In the genomic region with DNA sequence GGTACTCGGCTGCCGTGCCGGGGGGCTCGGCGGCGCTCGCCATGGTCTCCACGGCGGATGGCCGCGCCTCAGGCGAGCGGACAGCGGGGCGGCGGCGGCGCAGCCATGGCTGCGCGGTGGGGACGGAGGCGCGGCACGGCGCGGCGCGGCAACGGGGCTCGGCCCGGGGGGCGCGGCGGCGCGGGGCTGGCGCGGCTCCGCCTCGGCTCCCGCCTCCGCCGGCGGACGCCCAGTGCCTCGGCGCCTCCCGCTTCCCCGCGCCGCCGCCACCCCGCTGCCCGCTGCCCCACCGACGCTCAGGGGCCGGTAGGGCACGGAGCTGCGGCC, we compare ENCODE assay signal across 8 mouse cellular contexts. TPM values are rescaled to one million over a fixed set of nuclear protein-coding genes. Genes with fewer than 3 reads are reported as not detected.
DNase-seq lines count a peak whose midpoint lies in the region; ATAC-seq and TF ChIP-seq lines count a peak whose summit lies in the region.

No protein-coding gene starts in this region.

- no peak overlapping the region for H3K27ac ChIP-seq in kidney, embryonic 14.5 days (ENCODE audit: low read depth, low read length)
- H3K27ac ChIP-seq in bone marrow macrophage, adult 2 months (ENCODE audit: insufficient read depth, low read depth, low read length), result no peak overlapping the region
- peak overlapping the region; percentile 61 for H3K27ac ChIP-seq in hindbrain, embryonic 14.5 days
- peak overlapping the region; percentile 59 for H3K27ac ChIP-seq in midbrain, embryonic 15.5 days

- WGBS in kidney, embryonic 14.5 days, result 2% methylated on average over 17 of the region's 59 CpGs
- WGBS in hindbrain, embryonic 14.5 days, result 0% methylated on average over 49 of the region's 59 CpGs
- under 1% methylated on average over 56 of the region's 59 CpGs for WGBS in midbrain, embryonic 15.5 days

- no peaks in the 10 kb centered on the region for H3K4me1 ChIP-seq in kidney, embryonic 14.5 days (ENCODE audit: control insufficient read depth, insufficient read depth, low read length)
- H3K4me1 ChIP-seq in bone marrow macrophage, adult 2 months (ENCODE audit: control insufficient read depth, insufficient read depth, low read length), result no peaks in the 10 kb centered on the region
- H3K4me1 ChIP-seq in hindbrain, embryonic 14.5 days (replicated peaks; ENCODE audit: control insufficient read depth, insufficient read depth, low read length), result peaks cover 18% of the 10 kb centered on the region
- peaks cover 15% of the 10 kb centered on the region for H3K4me1 ChIP-seq in midbrain, embryonic 15.5 days

- H3K9ac ChIP-seq in kidney, embryonic 14.5 days (ENCODE audit: low read depth, low read length), result peak overlapping the region; percentile 68
- peak overlapping the region; percentile 80 for H3K9ac ChIP-seq in hindbrain, embryonic 14.5 days
- H3K9ac ChIP-seq in midbrain, embryonic 15.5 days, result peak overlapping the region; percentile 62

- H3K4me2 ChIP-seq in kidney, embryonic 14.5 days (replicated peaks; ENCODE audit: low read depth, low read length), result peak overlapping the region; percentile 99
- peak overlapping the region; percentile 99 for H3K4me2 ChIP-seq in hindbrain, embryonic 14.5 days (replicated peaks)
- H3K4me2 ChIP-seq in midbrain, embryonic 15.5 days, result peak overlapping the region; percentile 95

- H3K27me3 ChIP-seq in kidney, embryonic 14.5 days (ENCODE audit: control insufficient read depth, insufficient read depth, low read length), result peaks cover 7% of the 10 kb centered on the region
- H3K27me3 ChIP-seq in hindbrain, embryonic 14.5 days (ENCODE audit: control insufficient read depth, insufficient read depth, low read length), result no peaks in the 10 kb centered on the region
- H3K27me3 ChIP-seq in midbrain, embryonic 15.5 days (replicated peaks), result peaks cover 10% of the 10 kb centered on the region; the same call in 1 of the 2 replicates

- TF ChIP-seq CTCF in bone marrow macrophage, adult 2 months (IDR thresholded peaks at IDR 0.05; ENCODE audit: low read depth, low read length), result no peak

- DNase-seq in kidney, postnatal 14 days, result no peak
- no peak for DNase-seq in hindbrain, embryonic 14.5 days (ENCODE audit: low spot score)
- no peak for DNase-seq in embryo, embryonic 10.5 days (ENCODE audit: low spot score)
- DNase-seq in B cell, adult 2 months, result no peak
- no peak for DNase-seq in kidney, adult 11 months

- peak overlapping the region; percentile 53 for H3K4me3 ChIP-seq in kidney, embryonic 14.5 days (ENCODE audit: low read length)
- H3K4me3 ChIP-seq in bone marrow macrophage, adult 2 months (ENCODE audit: insufficient read depth, low read length), result peak overlapping the region; percentile 61
- peak overlapping the region; percentile 75 for H3K4me3 ChIP-seq in hindbrain, embryonic 14.5 days (replicated peaks; ENCODE audit: low read length)
- peak overlapping the region; percentile 68 for H3K4me3 ChIP-seq in midbrain, embryonic 15.5 days

- peaks cover 10% of the 10 kb centered on the region for H3K9me3 ChIP-seq in kidney, embryonic 14.5 days (ENCODE audit: control insufficient read depth, low read length)
- H3K9me3 ChIP-seq in hindbrain, embryonic 14.5 days (ENCODE audit: control insufficient read depth, low read length), result peaks cover 15% of the 10 kb centered on the region
- peaks cover 3% of the 10 kb centered on the region; the same call in 1 of the 2 replicates for H3K9me3 ChIP-seq in midbrain, embryonic 15.5 days

- no peaks in the 10 kb centered on the region for H3K36me3 ChIP-seq in kidney, embryonic 14.5 days (ENCODE audit: control insufficient read depth, insufficient read depth, low read length)
- H3K36me3 ChIP-seq in hindbrain, embryonic 14.5 days (replicated peaks; ENCODE audit: control insufficient read depth, insufficient read depth), result no peaks in the 10 kb centered on the region
- no peaks in the 10 kb centered on the region for H3K36me3 ChIP-seq in midbrain, embryonic 15.5 days (replicated peaks)

- peak; percentile 18 for ATAC-seq in kidney, embryonic 14.5 days (ENCODE audit: low FRiP score, low TSS enrichment)
- peak; percentile 31 for ATAC-seq in hindbrain, embryonic 14.5 days (ENCODE audit: low FRiP score)
- ATAC-seq in midbrain, embryonic 15.5 days (replicated peaks), result peak; percentile 65

- no peak for TF ChIP-seq POLR2A in bone marrow macrophage, adult 2 months (IDR thresholded peaks at IDR 0.05; ENCODE audit: borderline replicate concordance, low read depth, low read length)

RNA-seq across cellular contexts. Expression of a gene that starts 0.2 kb away (rescaled TPM):
- 11.9 and 16.1 TPM in 2 replicates for polyA plus RNA-seq in kidney, embryonic 14.5 days (2014; fragmentation: Nextera tagmentation; extraction: Ambion mirVana)
- polyA plus RNA-seq in bone marrow macrophage, adult 2 months (2012; ENCODE audit: insufficient read depth, insufficient read length, missing spikeins), result 38.2 and 43.8 TPM in 2 replicates
- polyA plus RNA-seq in hindbrain, embryonic 14.5 days (2014; fragmentation: Nextera tagmentation; extraction: Ambion mirVana), result 30.1 and 36.0 TPM in 2 replicates
- 23.3 and 25.9 TPM in 2 replicates for polyA plus RNA-seq in midbrain, embryonic 15.5 days (2015; fragmentation: Nextera tagmentation; extraction: Ambion mirVana)

Comparison
In these comparisons a context has a peak if more than half of its experiments do, and no peak if none do; other contexts are left out.
1. H3K27ac ChIP-seq: peak in hindbrain, embryonic 14.5 days (single experiment) and midbrain, embryonic 15.5 days (single experiment); none in kidney, embryonic 14.5 days (single experiment) and bone marrow macrophage, adult 2 months (single experiment).
2. Peak in every context shown above with its lines, with median percentiles within 50 percentile points of each other: ATAC-seq, H3K4me2 ChIP-seq, H3K4me3 ChIP-seq and H3K9ac ChIP-seq.